Mouse (Mus musculus): Measurements from ENCODE around the gene Cebpe.
A peak's percentile ranks its signal among the peaks of the same experiment; 100 is the strongest.

Cebpe gene

GRCm38 (mm10) chr14:54712074-54712473 lies at the start of gene Cebpe:
Gene Cebpe, minus strand, starts transcription at chr14:54712174.
- no peak for DNase-seq (ENCODE audit: low spot score)

GRCm38 (mm10) chr14:54756382-54756781 lies 44.4 kb upstream of the Cebpe start:
- no peak for DNase-seq (ENCODE audit: low spot score)

DNA sequence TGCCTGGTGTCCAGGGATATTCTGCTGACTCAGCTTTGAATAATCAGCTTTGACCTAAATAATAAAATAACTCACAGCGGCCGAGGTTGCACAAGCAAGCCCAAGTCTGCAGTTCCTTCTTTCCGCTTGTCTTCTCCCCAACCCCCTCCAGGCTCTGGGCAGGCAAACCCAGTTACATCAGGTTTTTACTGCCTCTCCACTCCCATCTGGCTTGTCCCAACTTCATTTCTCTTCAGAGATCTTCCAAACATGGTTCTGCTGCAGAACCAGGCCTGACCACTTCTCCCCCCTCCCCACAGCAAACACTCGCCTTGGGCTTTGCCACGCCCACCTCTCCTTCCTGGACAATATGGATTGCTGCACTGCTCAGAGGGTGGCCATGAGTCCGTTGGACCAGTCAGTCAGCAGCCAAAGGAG lies 42.6 kb upstream of the Cebpe start:
- peak; percentile 66 for DNase-seq (ENCODE audit: low spot score)

- DNase-seq (ENCODE audit: low spot score), result no peak
These were observed 42.1 kb upstream of the Cebpe start for GRCm38 (mm10) chr14:54753986-54754601.

GRCm38 (mm10) chr14:54752938-54753337 lies 41.0 kb upstream of the Cebpe start:
- no peak for DNase-seq (ENCODE audit: low spot score)

GRCm38 (mm10) chr14:54751768-54752167 lies 39.8 kb upstream of the Cebpe start:
- no peak for DNase-seq (ENCODE audit: low spot score)

GRCm38 (mm10) chr14:54749238-54749637 lies 37.3 kb upstream of the Cebpe start:
- no peak for DNase-seq (ENCODE audit: low spot score)

GRCm38 (mm10) chr14:54747942-54748917 lies 36.3 kb upstream of the Cebpe start:
- DNase-seq (ENCODE audit: low spot score), result no peak

- no peak for DNase-seq (ENCODE audit: low spot score)
These were observed 34.1 kb upstream of the Cebpe start for GRCm38 (mm10) chr14:54746038-54746437.

- no peak for DNase-seq (ENCODE audit: low spot score)
These were observed 32.5 kb upstream of the Cebpe start for GRCm38 (mm10) chr14:54744473-54744872.

DNA sequence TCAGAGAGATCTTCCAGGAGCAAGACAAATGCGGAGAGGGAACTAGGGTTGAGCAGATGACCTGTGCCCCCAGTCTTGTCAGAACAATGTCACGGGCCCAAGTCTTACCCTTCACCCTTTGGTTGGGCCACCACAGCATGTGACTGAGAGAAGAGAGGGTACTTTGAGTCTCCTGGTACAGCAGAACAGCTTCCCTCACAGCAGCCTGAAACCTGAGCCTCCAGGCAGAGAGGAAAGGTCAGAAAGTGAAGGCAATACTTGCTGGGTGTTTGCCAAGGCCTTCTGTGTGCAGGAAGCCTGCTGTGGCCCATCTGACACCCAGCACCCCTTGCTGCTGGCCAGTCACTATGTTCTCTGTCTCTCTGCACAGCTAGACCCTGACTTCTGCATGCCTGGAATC lies 30.4 kb upstream of the Cebpe start:
- no peak for DNase-seq (ENCODE audit: low spot score)

DNA sequence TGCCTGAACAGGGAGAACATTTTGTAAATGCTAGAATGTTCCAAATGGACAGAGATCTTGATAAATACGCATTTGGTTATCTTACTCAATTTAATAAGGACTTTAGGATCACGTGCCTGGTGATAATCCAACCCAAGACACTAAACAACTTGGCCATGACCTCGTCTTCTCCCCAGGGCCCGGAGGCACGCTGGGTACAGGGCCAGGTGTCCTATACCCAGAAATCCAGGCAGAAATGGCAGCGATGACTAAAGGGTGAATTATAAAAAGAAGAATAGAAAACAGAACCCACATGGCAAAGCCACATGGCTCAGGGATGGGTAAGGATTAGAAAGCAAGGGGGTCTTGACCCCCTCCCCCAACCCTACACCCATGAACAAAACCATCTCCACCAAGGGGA lies 29.7 kb upstream of the Cebpe start:
- DNase-seq (ENCODE audit: low spot score), result no peak

DNA sequence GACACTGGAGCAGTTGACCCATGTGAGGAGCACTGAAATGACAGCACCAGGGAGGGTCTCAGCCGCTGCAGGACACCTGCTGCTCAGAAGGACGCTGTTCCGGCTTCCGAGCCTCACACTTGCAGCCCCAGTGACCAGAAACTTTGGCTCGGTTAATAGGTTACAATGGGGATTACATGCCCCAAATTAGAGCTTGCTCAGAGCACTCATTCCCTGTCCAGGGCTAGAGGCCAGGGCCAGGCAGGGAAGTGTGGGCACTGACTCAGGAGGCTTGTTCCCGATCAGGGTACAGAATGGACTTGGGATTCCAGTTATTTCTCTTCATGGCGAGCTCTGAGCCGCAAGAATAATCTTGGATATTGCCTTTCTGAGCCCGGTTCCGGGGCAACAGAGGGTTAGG lies 25.7 kb upstream of the Cebpe start:
- peak; percentile 41 for DNase-seq (ENCODE audit: low spot score)

- peak; percentile 49 for DNase-seq (ENCODE audit: low spot score)
These were observed 24.9 kb upstream of the Cebpe start for GRCm38 (mm10) chr14:54736555-54737552.

DNA sequence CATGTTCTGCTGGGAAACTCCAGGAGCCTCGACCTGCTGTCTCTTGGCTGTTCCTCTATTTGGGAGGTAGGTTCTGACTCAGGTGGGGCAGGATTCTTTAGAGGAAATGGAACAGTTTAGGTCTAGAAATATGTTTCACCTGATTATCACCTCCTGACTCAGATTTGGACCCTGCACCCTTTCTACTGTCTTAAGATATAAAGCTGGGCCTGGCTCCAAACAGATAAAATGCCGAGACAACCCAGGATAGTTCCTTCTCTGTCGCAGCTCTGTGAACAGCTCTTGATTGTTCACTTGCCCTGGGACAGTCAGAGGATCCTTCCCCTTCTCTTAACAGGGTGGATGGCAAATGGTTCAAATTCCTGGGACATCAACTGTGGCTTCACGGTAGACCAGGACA lies 23.2 kb upstream of the Cebpe start:
- DNase-seq (ENCODE audit: low spot score), result no peak

GRCm38 (mm10) chr14:54734004-54734403 lies 22.0 kb upstream of the Cebpe start:
- no peak for DNase-seq (ENCODE audit: low spot score)

DNA sequence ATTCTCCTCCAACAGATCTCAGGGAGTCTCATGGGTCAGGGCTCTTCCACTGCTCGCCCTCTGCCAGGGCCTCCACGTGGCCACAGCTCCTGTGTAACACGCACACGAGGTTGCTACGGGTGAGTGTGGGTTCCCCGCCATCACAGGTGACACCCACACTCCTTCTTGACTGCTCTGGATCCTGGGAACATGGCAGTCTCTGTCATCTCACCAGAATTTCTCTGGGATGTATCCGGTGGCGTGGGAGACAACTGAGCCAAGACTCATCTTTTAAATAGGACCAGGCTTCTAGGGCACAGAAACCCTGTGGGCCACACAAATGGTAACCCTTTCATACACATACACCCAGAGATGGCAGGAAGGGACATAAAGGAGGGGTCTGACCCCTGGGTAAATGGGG lies 20.2 kb upstream of the Cebpe start:
- no peak for DNase-seq (ENCODE audit: low spot score)

DNA sequence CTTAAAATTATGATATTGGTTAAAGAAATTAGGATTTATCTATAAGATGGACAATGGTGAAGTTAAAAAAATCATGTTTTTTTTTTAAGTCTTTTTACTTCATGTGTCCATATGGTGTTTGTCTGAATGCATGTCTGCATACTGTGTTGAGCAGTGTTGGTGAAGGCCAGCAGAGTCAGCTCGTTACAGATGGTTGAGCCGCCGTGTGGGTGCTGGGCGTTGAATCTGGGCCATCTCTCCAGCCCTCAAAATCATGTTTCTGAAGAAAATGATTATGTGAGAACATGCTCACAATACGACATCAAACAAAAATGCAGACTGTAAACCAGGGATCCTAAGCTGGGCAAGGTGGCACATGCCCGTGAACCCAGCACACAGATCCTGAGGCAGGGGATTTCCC lies 18.3 kb upstream of the Cebpe start:
- no peak for DNase-seq (ENCODE audit: low spot score)

GRCm38 (mm10) chr14:54728823-54729653 lies 17.1 kb upstream of the Cebpe start:
- no peak for DNase-seq (ENCODE audit: low spot score)

- DNase-seq (ENCODE audit: low spot score), result no peak
These were observed 15.6 kb upstream of the Cebpe start for GRCm38 (mm10) chr14:54727565-54727964.

DNA sequence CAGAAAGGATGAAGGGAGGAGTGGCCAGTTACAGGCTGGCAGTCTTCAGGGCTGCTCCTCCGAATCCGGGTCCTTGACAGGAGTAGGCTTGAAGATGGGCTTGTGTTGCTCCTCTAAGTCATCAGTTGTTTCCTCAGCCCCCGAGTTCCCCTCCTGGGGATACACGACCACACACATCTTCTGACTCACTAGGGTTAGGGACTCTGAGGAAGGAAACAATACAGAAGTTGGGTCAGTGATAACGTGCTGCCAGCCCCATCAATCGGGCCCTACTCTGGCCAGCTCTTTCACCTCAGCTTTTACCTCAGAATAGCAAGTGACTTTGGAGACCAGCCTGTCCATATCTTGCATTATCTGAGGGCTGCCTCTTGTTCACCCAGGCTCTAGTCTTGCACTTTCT lies 12.1 kb upstream of the Cebpe start:
- no peak for DNase-seq (ENCODE audit: low spot score)
